Mouse (Mus musculus): Measurements from ENCODE around the gene Syce3.

GRCm38 (mm10) chr15:89343325-89343724 lies 67.0 kb downstream of the Syce3 start:
- TF ChIP-seq POLR2A (IDR thresholded peaks at IDR 0.05; ENCODE audit: insufficient read depth, low read length) (no peak), EP300 (IDR thresholded peaks at IDR 0.05; ENCODE audit: insufficient read depth, low read depth, low read length) (no peak)

Measured in ES-Bruce4 (cell line).